Mouse (Mus musculus) neural tube, embryonic 14.5 days (tissue): ENCODE measurements around the gene Fgf22. TPM values are rescaled to one million over a fixed set of nuclear protein-coding genes. Genes with fewer than 3 reads are reported as not detected.
"Not testable (repeated sequence)": the region's sequence is repeated elsewhere in the genome, so short reads cannot be mapped to it uniquely, and the experiment has no call there.

Experiments
- ATAC-seq: fragments of 200-750 bp; cut with Nextera tagmentation; 2 replicates; pipeline ENCODE4 v1.8.0; 2017; ENCODE audit warnings: low read depth, mild to moderate bottlenecking, moderate TSS enrichment, moderate library complexity
- H3K27ac ChIP-seq: fragments of 300-500 bp; sonication (generic); 2 replicates; pipeline ENCODE4 v1.5.1; 2014; ENCODE audit warnings: low read depth, mild to moderate bottlenecking, control low read depth, low read length, moderate library complexity, mixed read lengths
- H3K27me3 ChIP-seq: fragments of 300-500 bp; sonication (generic); 2 replicates; pipeline ENCODE4 v1.6.1; 2014; ENCODE audit warnings: low read length; ENCODE audit not compliant: control insufficient read depth, insufficient read depth
- H3K36me3 ChIP-seq: fragments of 300-500 bp; sonication (generic); 2 replicates; pipeline ENCODE4 v1.6.1; 2014; ENCODE audit warnings: low read length, mixed read lengths; ENCODE audit not compliant: control insufficient read depth, insufficient read depth
- H3K4me1 ChIP-seq: fragments of 300-500 bp; sonication (generic); 2 replicates; pipeline ENCODE4 v1.6.1; 2014; ENCODE audit warnings: low read length; ENCODE audit not compliant: control insufficient read depth, insufficient read depth
- H3K4me2 ChIP-seq: fragments of 300-500 bp; sonication (generic); 2 replicates; pipeline ENCODE4 v1.6.1; 2014; ENCODE audit warnings: mild to moderate bottlenecking, low read depth, low read length, control low read depth
- H3K4me3 ChIP-seq: fragments of 300-500 bp; sonication (generic); 2 replicates; pipeline ENCODE4 v1.5.1; 2014; ENCODE audit warnings: low read depth, low read length, control low read depth, mixed read lengths
- H3K9ac ChIP-seq: fragments of 300-500 bp; sonication (generic); replicated peaks from 2 replicates; pipeline ENCODE4 v1.6.1; 2014; ENCODE audit warnings: low read depth, mild to moderate bottlenecking, control low read depth, low read length, mixed read lengths
- H3K9me3 ChIP-seq: fragments of 300-500 bp; sonication (generic); 2 replicates; pipeline ENCODE4 v1.6.1; 2016; ENCODE audit warnings: low read length; ENCODE audit not compliant: control insufficient read depth
- WGBS: fragments of 180-500 bp; shearing (Covaris S2); extraction: QIAGEN DNeasy Blood & Tissue Kit; methylation state at CpG from one replicate; pipeline ENCODE4 v1.1.7; 2014; 5-methylcytosine and 5-hydroxymethylcytosine counted together
- polyA plus RNA-seq: library from polyadenylated mRNA; unstranded; fragments of >200 nt; fragmentation: Nextera tagmentation; extraction: Ambion mirVana; gene quantifications from 2 replicates; pipeline ENCODE4 v1.2.1, GENCODE M21; 2014

Gene Fgf22
- polyA plus RNA-seq, 1 experiment from 2014 or later: 2.3 TPM

GRCm38 (mm10) chr10:79755854-79756253 is 978 bp downstream of the Fgf22 start:
- Histone ChIP-seq H3K27me3 (no peaks in the 10 kb centered on the region), H3K9me3 (no peaks in the 10 kb centered on the region), H3K9ac (no peak overlapping the region), H3K4me2 (no peak overlapping the region), H3K36me3 (peaks cover 26% of the 10 kb centered on the region), H3K4me1 (no peaks in the 10 kb centered on the region), H3K27ac (no peak overlapping the region), H3K4me3 (peak overlapping the region; percentile 28; the same call in 1 of the 2 replicates)
- WGBS: 78% methylated on average over 3 of the region's 3 CpGs
- no peak for ATAC-seq

GRCm38 (mm10) chr10:79756660-79757059 is 1.8 kb downstream of the Fgf22 start:
- peaks cover 35% of the 10 kb centered on the region for H3K36me3 ChIP-seq
- H3K9ac ChIP-seq: no peak overlapping the region
- H3K4me1 ChIP-seq: no peaks in the 10 kb centered on the region
- H3K4me2 ChIP-seq: no peak overlapping the region
- WGBS: 89% methylated on average over 24 of the region's 24 CpGs
- H3K27me3 ChIP-seq: no peaks in the 10 kb centered on the region
- ATAC-seq: no peak
- H3K4me3 ChIP-seq: no peak overlapping the region
- no peaks in the 10 kb centered on the region for H3K9me3 ChIP-seq
- H3K27ac ChIP-seq: no peak overlapping the region

- ATAC-seq, H3K4me3 ChIP-seq, H3K27ac ChIP-seq, H3K27me3 ChIP-seq, H3K9me3 ChIP-seq, H3K4me1 ChIP-seq, H3K4me2 ChIP-seq, H3K9ac ChIP-seq: not testable (repeated sequence)
- peaks cover 41% of the 10 kb centered on the region for H3K36me3 ChIP-seq
- WGBS: 92% methylated on average over 1 of the region's 1 CpGs
These were observed 4.8 kb downstream of the Fgf22 start for GRCm38 (mm10) chr10:79759675-79760074.

GRCm38 (mm10) chr10:79760603-79761143 is 5.8 kb downstream of the Fgf22 start:
- peaks cover 41% of the 10 kb centered on the region for H3K36me3 ChIP-seq
- peaks cover 6% of the 10 kb centered on the region for H3K4me1 ChIP-seq
- no peak overlapping the region for H3K27ac ChIP-seq
- H3K9me3 ChIP-seq: no peaks in the 10 kb centered on the region
- H3K27me3 ChIP-seq: no peaks in the 10 kb centered on the region
- H3K4me2 ChIP-seq: no peak overlapping the region
- WGBS: 93% methylated on average over 11 of the region's 11 CpGs
- no peak overlapping the region for H3K9ac ChIP-seq
- no peak for ATAC-seq
- H3K4me3 ChIP-seq: no peak overlapping the region

GRCm38 (mm10) chr10:79762875-79763274 is 8.0 kb downstream of the Fgf22 start:
- Histone ChIP-seq H3K4me3 (no peak overlapping the region), H3K4me1 (peaks cover 11% of the 10 kb centered on the region), H3K4me2 (no peak overlapping the region), H3K9me3 (no peaks in the 10 kb centered on the region), H3K9ac (no peak overlapping the region), H3K36me3 (peaks cover 31% of the 10 kb centered on the region), H3K27ac (no peak overlapping the region), H3K27me3 (no peaks in the 10 kb centered on the region)
- ATAC-seq: no peak
- 87% methylated on average over 3 of the region's 3 CpGs for WGBS

DNA sequence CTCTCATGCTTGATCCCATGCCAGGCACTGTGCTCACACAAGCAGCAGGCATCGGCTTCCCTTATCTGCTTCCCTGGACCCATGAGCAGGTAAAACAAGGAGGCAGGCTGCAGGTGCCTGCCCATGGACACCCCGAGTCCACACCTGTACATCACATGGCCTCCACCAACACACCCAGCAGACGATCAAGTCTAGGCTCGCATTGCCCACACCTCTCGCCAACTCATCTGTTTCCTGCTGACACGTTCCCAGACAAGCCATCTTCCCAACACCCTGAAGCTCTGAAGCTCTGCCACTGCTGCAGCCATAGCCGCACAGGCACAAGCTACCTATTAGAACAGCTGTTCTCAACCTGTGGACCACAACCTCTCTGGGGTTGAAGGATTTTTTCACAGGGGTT is 9.4 kb downstream of the Fgf22 start:
- peaks cover 18% of the 10 kb centered on the region for H3K36me3 ChIP-seq

GRCm38 (mm10) chr10:79765228-79765745 is 10.4 kb downstream of the Fgf22 start:
- H3K4me2 ChIP-seq: peak overlapping the region; percentile 55
- 85% methylated on average over 2 of the region's 2 CpGs for WGBS
- H3K4me3 ChIP-seq: no peak overlapping the region
- peaks cover 16% of the 10 kb centered on the region for H3K36me3 ChIP-seq
- no peak overlapping the region for H3K27ac ChIP-seq
- peaks cover 17% of the 10 kb centered on the region for H3K4me1 ChIP-seq
- H3K9ac ChIP-seq: 0 out of 2 replicates have a peak overlapping the region, but pooled peaks have one; percentile 85
- no peaks in the 10 kb centered on the region for H3K27me3 ChIP-seq
- no peak for ATAC-seq
- H3K9me3 ChIP-seq: no peaks in the 10 kb centered on the region

More for the DNA sequence above, 9.4 kb downstream of the Fgf22 start:
- Histone ChIP-seq H3K27me3 (no peaks in the 10 kb centered on the region), H3K9me3 (no peaks in the 10 kb centered on the region), H3K4me2 (no peak overlapping the region), H3K9ac (no peak overlapping the region), H3K4me1 (peaks cover 17% of the 10 kb centered on the region), H3K27ac (no peak overlapping the region), H3K4me3 (no peak overlapping the region)
- WGBS: 90% methylated on average over 7 of the region's 7 CpGs
- ATAC-seq: no peak

- 10% methylated on average over 14 of the region's 16 CpGs for WGBS
- peak overlapping the region; percentile 55 for H3K4me2 ChIP-seq
- H3K9ac ChIP-seq: peak overlapping the region; percentile 85
- H3K9me3 ChIP-seq: no peaks in the 10 kb centered on the region
- H3K36me3 ChIP-seq: peaks cover 12% of the 10 kb centered on the region
- no peak for ATAC-seq
- H3K4me3 ChIP-seq: peak overlapping the region; percentile 89
- peaks cover 17% of the 10 kb centered on the region for H3K4me1 ChIP-seq
- H3K27ac ChIP-seq: peak overlapping the region; percentile 88
- H3K27me3 ChIP-seq: no peaks in the 10 kb centered on the region
These were observed 11.2 kb downstream of the Fgf22 start for GRCm38 (mm10) chr10:79766001-79766507.

DNA sequence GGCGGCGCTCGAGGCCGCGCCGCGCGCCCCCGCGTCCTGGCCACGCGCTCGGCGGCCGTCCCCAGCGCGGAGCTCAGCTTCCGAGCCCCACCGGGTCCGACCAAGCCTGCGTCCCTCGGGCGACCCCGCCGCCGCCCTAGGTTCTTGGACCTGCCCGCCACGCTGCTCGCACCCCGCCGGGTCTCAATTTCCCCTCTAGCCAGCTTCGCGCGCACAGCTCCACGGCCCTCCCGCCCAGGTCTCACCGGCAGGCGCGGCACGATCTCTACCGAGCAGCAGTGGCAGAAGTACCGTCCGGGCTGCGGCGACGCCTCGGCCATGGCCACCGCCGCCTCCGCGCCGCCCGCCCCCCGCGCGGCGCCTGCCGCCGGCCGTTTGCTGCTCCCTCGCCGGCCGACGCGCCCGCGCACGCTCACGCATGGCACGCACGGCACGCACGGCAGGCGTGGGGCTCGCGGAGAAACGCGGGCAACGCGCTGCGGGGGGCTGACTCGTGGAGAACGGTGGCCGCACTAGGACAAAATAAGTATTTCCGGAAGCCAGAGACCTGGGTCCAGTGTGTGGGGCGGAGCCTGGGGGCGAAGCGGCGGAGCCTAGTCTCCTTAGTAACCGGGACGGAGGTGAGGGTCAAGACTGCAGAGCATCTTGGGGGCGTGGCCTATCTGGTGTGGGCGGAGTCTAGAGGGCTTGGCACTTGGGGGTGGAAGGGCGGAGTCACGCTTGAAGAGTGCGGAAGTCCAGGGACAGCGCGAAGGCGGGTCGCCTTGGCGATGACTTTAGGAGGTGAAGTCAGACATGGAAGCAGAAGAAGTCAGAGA is 11.8 kb downstream of the Fgf22 start, which contains the start of gene Rnf126:
Gene Rnf126, minus strand, starts transcription at position 445 of the 818 bp plus-strand sequence.
- no peaks in the 10 kb centered on the region for H3K27me3 ChIP-seq
- WGBS: under 1% methylated on average over 80 of the region's 101 CpGs
- peaks cover 6% of the 10 kb centered on the region for H3K36me3 ChIP-seq
- H3K4me2 ChIP-seq: peak within 1 kb of the TSS; percentile 55
- peak within 1 kb of the TSS; percentile 88 for H3K27ac ChIP-seq
- ATAC-seq: peak; percentile 87
- peak within 1 kb of the TSS; percentile 89 for H3K4me3 ChIP-seq
- H3K9me3 ChIP-seq: no peaks in the 10 kb centered on the region
- peaks cover 17% of the 10 kb centered on the region for H3K4me1 ChIP-seq
- H3K9ac ChIP-seq: peak within 1 kb of the TSS; percentile 85
